Mouse (Mus musculus) stomach, postnatal 0 days (tissue): ENCODE data around the gene Timp3. TPM values are rescaled to one million over a fixed set of nuclear protein-coding genes. Genes with fewer than 3 reads are reported as not detected.

Experiments
- ATAC-seq: fragments of 200-750 bp; cut with Nextera tagmentation; 2 replicates; pipeline ENCODE4 v1.8.0; 2017; ENCODE audit not compliant: low FRiP score, low TSS enrichment
- DNase-seq: peaks from one replicate; pipeline ENCODE4 v3.0.0-alpha.2; 2016; ENCODE audit warnings: low spot score
- H3K27ac ChIP-seq: fragments of 300-500 bp; sonication (generic); replicated peaks from 2 replicates; pipeline ENCODE4 v1.5.1; 2014; ENCODE audit warnings: mild to moderate bottlenecking, control low read depth
- H3K27me3 ChIP-seq: fragments of 300-500 bp; sonication (generic); 2 replicates; pipeline ENCODE4 v1.6.1; 2014; ENCODE audit warnings: low read length; ENCODE audit not compliant: control insufficient read depth, insufficient read depth
- H3K36me3 ChIP-seq: fragments of 300-500 bp; sonication (generic); 2 replicates; pipeline ENCODE4 v1.6.1; 2014; ENCODE audit warnings: low read length, mixed read lengths; ENCODE audit not compliant: control insufficient read depth, insufficient read depth
- H3K4me1 ChIP-seq: fragments of 300-500 bp; sonication (generic); replicated peaks from 2 replicates; pipeline ENCODE4 v1.6.1; 2014; ENCODE audit warnings: antibody characterized with exemption; ENCODE audit not compliant: control insufficient read depth, insufficient read depth
- H3K4me2 ChIP-seq: fragments of 300-500 bp; sonication (generic); replicated peaks from 2 replicates; pipeline ENCODE4 v1.6.1; 2014; ENCODE audit warnings: low read depth, mild to moderate bottlenecking, control low read depth, moderate library complexity
- H3K4me3 ChIP-seq: fragments of 300-500 bp; sonication (generic); 2 replicates; pipeline ENCODE4 v1.5.1; 2014; ENCODE audit warnings: low read depth, low read length, control low read depth
- H3K9ac ChIP-seq: fragments of 300-500 bp; sonication (generic); 2 replicates; pipeline ENCODE4 v1.6.1; 2014; ENCODE audit warnings: mild to moderate bottlenecking, low read length, control low read depth, mixed read lengths
- H3K9me3 ChIP-seq: fragments of 300-500 bp; sonication (generic); 2 replicates; pipeline ENCODE4 v1.6.1; 2016; ENCODE audit warnings: low read length; ENCODE audit not compliant: control insufficient read depth
- CTCF ChIP-seq: IDR thresholded peaks from 2 replicates; pipeline ENCODE4 v1.5.1; 2016; ENCODE audit warnings: antibody characterized with exemption, low read depth, mild to moderate bottlenecking, moderate library complexity
- EP300 ChIP-seq: optimal IDR thresholded peaks from 2 replicates; pipeline ENCODE3; 2016; ENCODE audit warnings: antibody characterized with exemption
- WGBS: fragments of 180-500 bp; shearing (Covaris S2); extraction: QIAGEN DNeasy Blood & Tissue Kit; methylation state at CpG from one replicate; pipeline ENCODE4 v1.1.7; 2014; 5-methylcytosine and 5-hydroxymethylcytosine counted together
- polyA plus RNA-seq: library from polyadenylated mRNA; unstranded; fragments of >200 nt; fragmentation: Nextera tagmentation; extraction: Ambion mirVana; gene quantifications from 2 replicates; pipeline ENCODE4 v1.2.1, GENCODE M21; 2015

Timp3 gene
- polyA plus RNA-seq, 1 experiment from 2014 or later, result 33.0 TPM

- Histone ChIP-seq H3K9ac (no peak overlapping the region), H3K27me3 (no peaks in the 10 kb centered on the region), H3K27ac (no peak overlapping the region), H3K4me3 (no peak overlapping the region), H3K4me1 (no peaks in the 10 kb centered on the region), H3K9me3 (no peaks in the 10 kb centered on the region), H3K4me2 (no peak overlapping the region), H3K36me3 (no peaks in the 10 kb centered on the region)
- ATAC-seq (no peak), DNase-seq (no peak)
- no peak for TF ChIP-seq CTCF
- no peak for TF ChIP-seq EP300
- 92% methylated on average over 3 of the region's 3 CpGs for WGBS
These were observed 52.3 kb downstream of the Timp3 start for GRCm38 (mm10) chr10:86352521-86352920.

GRCm38 (mm10) chr10:86356819-86357563 is 56.8 kb downstream of the Timp3 start:
- Histone ChIP-seq H3K9ac (no peak overlapping the region), H3K36me3 (no peaks in the 10 kb centered on the region), H3K27ac (no peak overlapping the region), H3K4me3 (no peak overlapping the region), H3K4me1 (no peaks in the 10 kb centered on the region), H3K4me2 (no peak overlapping the region), H3K9me3 (no peaks in the 10 kb centered on the region), H3K27me3 (no peaks in the 10 kb centered on the region)
- 57% methylated on average over 5 of the region's 5 CpGs for WGBS
- DNase-seq, result no peak
- ATAC-seq, result peak; percentile 53; the same call in 1 of the 2 replicates
- TF ChIP-seq EP300 (no peak), CTCF (peak; percentile 74)

DNA sequence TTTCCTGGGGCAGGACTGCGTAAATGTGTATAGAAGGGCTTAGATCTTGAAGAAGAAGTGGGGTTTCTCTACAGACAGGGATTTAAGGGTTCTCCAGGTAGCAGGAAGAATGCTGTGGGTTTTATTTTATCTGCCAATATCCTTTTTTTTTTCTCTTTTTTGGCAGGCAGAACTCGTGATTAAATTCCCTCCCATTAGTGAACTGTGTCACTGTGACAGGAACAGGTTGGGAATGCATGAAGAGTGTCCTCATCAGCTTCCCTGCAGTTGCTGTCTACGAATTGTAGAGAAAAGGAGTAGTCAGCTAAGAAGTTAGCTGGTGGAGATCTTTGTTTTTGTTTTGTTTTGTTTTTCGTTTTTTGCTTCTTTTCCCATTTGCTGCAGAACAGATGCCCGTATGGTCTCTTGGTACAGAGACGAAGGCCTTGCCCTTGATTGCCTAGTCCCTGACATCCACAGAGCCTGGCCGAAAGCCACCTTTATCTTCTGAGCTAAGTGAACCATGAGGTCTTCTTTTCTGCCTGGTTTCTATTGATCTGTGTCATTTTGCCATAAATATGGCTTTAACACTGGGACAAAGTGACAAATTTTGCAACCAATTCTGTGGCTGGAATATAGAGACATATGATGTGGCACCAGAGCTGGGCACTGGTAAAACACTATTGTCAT is 58.3 kb downstream of the Timp3 start:
- no peak overlapping the region for H3K9ac ChIP-seq
- DNase-seq, result no peak
- no peak for TF ChIP-seq EP300
- TF ChIP-seq CTCF, result no peak
- ATAC-seq, result no peak
- H3K27ac ChIP-seq, result no peak overlapping the region
- WGBS, result 83% methylated on average over 7 of the region's 7 CpGs
- H3K4me2 ChIP-seq, result no peak overlapping the region
- H3K9me3 ChIP-seq, result no peaks in the 10 kb centered on the region
- H3K27me3 ChIP-seq, result no peaks in the 10 kb centered on the region
- no peaks in the 10 kb centered on the region for H3K4me1 ChIP-seq
- no peaks in the 10 kb centered on the region for H3K36me3 ChIP-seq
- H3K4me3 ChIP-seq, result no peak overlapping the region

GRCm38 (mm10) chr10:86359208-86359607 is 59.0 kb downstream of the Timp3 start:
- ATAC-seq, result no peak
- no peaks in the 10 kb centered on the region for H3K27me3 ChIP-seq
- no peak overlapping the region for H3K4me2 ChIP-seq
- H3K9me3 ChIP-seq, result no peaks in the 10 kb centered on the region
- DNase-seq, result no peak
- H3K27ac ChIP-seq, result no peak overlapping the region
- no peaks in the 10 kb centered on the region for H3K4me1 ChIP-seq
- 49% methylated on average over 2 of the region's 2 CpGs for WGBS
- H3K4me3 ChIP-seq, result no peak overlapping the region
- no peaks in the 10 kb centered on the region for H3K36me3 ChIP-seq
- TF ChIP-seq EP300 (no peak), CTCF (no peak)
- no peak overlapping the region for H3K9ac ChIP-seq

- no peak overlapping the region for H3K4me3 ChIP-seq
- DNase-seq (no peak), ATAC-seq (no peak)
- TF ChIP-seq EP300 (no peak), CTCF (no peak)
- no peak overlapping the region for H3K9ac ChIP-seq
- no peaks in the 10 kb centered on the region for H3K36me3 ChIP-seq
- 56% methylated on average over 4 of the region's 4 CpGs for WGBS
- no peaks in the 10 kb centered on the region for H3K27me3 ChIP-seq
- H3K27ac ChIP-seq, result no peak overlapping the region
- no peaks in the 10 kb centered on the region for H3K9me3 ChIP-seq
- H3K4me2 ChIP-seq, result no peak overlapping the region
- no peaks in the 10 kb centered on the region for H3K4me1 ChIP-seq
These were observed 59.5 kb downstream of the Timp3 start for GRCm38 (mm10) chr10:86359699-86360098.

- Histone ChIP-seq H3K27me3 (no peaks in the 10 kb centered on the region), H3K9ac (no peak overlapping the region), H3K9me3 (no peaks in the 10 kb centered on the region), H3K4me2 (no peak overlapping the region), H3K4me1 (no peaks in the 10 kb centered on the region; the same call in 1 of the 2 replicates), H3K36me3 (no peaks in the 10 kb centered on the region), H3K27ac (no peak overlapping the region), H3K4me3 (no peak overlapping the region)
- DNase-seq (no peak), ATAC-seq (no peak)
- TF ChIP-seq EP300 (no peak), CTCF (no peak)
- WGBS, result 73% methylated on average over 8 of the region's 8 CpGs
These were observed 63.6 kb downstream of the Timp3 start for GRCm38 (mm10) chr10:86363669-86364309.
